Mouse (Mus musculus): ENCODE measurements around the gene Nphp1.

The Nphp1 gene

GRCm38 (mm10) chr2:127748316-127748715 is 40.4 kb downstream of the Nphp1 start:
- DNase-seq (ENCODE audit: low spot score) = no peak

GRCm38 (mm10) chr2:127742637-127743036 is 46.1 kb downstream of the Nphp1 start:
- no peak for DNase-seq (ENCODE audit: low spot score)

DNA sequence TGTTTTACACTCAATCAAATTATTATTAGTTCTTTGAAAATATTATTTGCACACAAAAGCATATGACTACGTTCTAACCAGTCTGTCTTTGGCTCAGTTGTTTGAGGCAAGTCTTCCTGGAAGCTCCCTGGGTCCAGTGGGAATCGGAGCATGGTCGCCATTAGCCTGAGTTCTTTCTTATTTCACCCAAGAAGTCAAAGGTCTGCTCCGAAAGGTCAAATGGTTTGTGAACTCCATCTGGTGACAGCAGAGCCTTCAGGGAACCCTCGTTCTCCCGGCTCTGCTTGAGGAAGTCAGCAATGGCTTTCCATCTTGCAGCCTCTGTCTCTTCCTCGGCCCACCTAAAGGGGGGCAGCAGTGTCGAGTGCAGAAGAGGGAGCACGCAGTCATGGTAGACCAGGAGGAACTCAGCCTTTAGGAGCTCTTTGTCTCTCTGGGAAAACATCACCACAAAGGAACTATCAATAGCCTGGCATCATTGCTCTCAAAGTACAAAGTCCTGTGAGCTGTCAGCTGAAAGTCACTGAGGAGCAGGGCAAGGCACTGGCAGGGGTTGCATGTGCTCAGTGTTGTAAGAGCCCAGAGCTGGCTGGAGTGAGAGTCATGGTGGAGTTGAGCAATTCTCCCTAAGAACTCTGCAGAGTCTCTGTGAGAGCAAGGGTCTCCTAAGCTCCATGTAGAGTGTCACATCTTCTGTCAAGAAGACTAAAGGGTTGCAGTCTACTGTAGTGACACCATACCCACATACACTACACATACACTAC is 47.8 kb downstream of the Nphp1 start:
- DNase-seq (ENCODE audit: low spot score) = no peak

DNA sequence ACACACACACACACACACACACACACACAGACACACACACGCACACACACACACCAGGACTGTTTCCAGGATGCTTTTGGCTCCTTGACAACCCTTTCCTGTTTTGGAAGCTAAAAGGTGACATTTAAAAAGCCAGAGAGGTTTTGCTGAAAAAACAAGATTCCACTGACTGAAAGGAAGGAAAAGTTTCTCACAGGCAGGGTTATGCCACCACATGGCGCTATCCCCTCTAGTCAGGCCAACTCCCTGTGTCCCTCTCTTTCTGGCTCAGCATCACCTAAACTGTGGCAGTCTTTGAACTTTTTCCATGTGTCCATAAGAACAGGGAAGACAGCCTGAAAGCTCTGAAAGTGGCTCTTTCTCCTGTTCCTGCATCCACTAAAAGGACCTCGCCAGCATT is 50.8 kb downstream of the Nphp1 start:
- DNase-seq (ENCODE audit: low spot score) = no peak

- DNase-seq (ENCODE audit: low spot score) = no peak
These were observed 52.0 kb downstream of the Nphp1 start for GRCm38 (mm10) chr2:127736631-127737209.

GRCm38 (mm10) chr2:127735512-127736145 is 53.1 kb downstream of the Nphp1 start:
- no peak for DNase-seq (ENCODE audit: low spot score)

GRCm38 (mm10) chr2:127734889-127735288 is 53.8 kb downstream of the Nphp1 start:
- DNase-seq (ENCODE audit: low spot score) = no peak

DNA sequence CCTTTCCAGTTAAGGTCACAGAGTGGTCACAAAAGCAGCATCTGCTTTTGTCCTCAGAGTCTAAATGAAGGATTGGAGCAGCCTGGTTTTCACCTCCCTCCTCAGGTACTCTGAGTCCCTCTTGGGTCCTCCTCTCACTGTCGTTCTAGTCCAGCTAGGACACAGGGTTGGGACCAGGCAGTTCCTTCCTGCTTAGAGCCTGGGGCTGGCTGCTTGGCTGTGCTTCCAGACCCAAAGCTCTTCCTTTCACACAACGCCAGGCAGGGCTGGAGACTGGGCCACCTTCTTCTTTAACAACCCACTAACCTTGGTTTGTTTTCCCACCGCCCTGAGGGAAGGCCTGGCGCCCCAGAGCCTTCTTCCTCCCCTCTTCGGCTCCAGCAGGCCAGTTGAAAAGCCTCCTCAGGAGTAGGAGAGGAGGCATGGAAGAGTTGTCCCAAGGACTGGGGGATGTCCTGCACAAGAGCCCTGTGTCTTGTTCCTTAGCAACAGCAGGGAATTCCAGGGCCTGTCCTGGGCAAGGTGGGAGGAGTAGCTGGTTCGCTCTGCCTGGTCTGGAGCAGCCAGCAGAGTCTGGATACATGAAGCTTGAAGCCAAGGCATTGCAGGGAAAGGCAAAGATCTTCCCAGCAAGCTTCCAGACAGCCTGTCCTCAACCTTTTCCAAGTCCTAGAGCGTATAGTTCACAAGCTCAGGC is 58.2 kb downstream of the Nphp1 start:
- DNase-seq (ENCODE audit: low spot score) = no peak

- DNase-seq (ENCODE audit: low spot score) = no peak
These were observed 59.0 kb downstream of the Nphp1 start, which contains the start of gene Mall for GRCm38 (mm10) chr2:127729671-127730070. Gene Mall (minus strand): TSS chr2:127729932.

DNA sequence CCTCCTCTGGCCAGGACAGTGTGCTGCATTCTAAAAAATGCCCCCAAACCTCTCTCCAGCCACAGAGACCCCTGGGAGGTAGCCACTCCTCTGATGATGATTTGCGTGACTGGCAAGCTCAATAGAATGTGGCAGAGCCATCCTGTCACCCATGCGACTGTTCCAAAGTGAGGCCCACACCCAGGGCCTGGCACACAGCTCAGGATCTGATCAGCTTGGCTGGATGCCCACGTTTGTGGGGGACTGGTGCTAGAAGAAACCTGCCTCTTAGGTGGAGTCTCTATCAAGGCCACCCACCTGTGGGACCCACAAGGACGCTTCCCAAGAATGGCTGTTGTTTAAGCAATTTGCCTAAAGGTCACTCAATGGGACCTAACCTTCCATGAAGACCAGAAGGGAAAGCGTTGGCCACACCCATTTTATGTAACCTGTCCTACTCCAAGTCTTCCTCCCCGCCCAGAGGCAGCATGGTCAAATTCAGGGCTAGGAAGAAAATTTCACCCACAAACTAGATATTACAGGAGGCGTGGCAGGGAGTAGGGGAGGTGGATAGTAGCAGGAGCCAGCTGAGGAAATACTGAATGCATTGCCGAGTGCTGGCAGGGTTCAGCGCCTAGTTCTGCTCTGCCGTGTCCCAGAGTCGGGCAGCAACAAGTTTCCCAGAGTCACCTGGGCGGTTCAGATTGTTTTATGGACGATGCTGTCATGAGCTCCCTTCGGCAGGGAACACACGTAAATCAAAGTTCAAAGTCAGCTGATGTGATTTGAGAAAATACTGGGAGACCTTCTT is 59.8 kb downstream of the Nphp1 start:
- DNase-seq (ENCODE audit: low spot score) = no peak

DNA sequence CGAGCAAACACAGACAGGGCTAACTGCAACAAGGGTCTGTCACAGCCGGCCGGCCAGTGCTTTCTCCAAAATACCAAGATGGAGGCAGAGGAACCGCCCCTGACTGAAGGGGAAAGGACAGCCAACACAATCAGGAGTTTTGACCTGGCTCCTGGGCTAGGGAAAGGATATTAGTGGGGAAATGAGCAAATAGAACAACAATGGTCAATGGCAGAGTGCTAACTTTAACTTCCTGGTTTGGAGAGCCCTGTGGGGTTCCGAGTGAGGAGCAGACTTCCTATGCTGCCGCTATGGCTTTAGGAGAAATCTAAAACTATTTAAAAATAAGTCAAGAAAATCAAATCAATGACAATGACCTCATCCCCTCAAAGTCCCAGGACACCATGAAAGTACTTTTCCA is 60.6 kb downstream of the Nphp1 start:
- DNase-seq (ENCODE audit: low spot score) = no peak

DNA sequence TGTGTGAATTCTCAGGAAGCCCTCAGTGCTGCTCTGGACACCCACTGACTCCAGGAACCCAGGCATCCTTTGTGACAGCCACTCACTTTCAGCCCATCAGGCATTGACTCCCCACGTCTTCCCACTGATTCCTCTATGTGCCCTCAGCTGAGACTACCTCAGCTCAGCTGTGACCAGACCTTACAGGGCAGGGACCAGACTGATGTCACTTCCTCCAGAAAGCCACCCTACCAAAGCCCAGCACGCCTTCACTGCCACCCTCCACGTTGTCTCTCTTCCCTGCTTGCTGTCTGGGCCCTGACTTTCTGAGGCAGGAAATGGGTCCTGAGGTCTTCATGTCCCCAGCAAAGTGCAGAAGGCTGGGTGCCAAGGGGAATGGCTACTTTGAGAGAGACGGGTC is 65.5 kb downstream of the Nphp1 start:
- DNase-seq (ENCODE audit: low spot score) = no peak

- DNase-seq (ENCODE audit: low spot score) = no peak
These were observed 66.4 kb downstream of the Nphp1 start for GRCm38 (mm10) chr2:127722176-127722892.

GRCm38 (mm10) chr2:127718839-127719468 is 69.7 kb downstream of the Nphp1 start:
- no peak for DNase-seq (ENCODE audit: low spot score)

- DNase-seq (ENCODE audit: low spot score) = no peak
These were observed 74.0 kb downstream of the Nphp1 start for GRCm38 (mm10) chr2:127714726-127715125.

- DNase-seq (ENCODE audit: low spot score) = no peak
These were observed 79.9 kb downstream of the Nphp1 start for GRCm38 (mm10) chr2:127708792-127709191.

DNA sequence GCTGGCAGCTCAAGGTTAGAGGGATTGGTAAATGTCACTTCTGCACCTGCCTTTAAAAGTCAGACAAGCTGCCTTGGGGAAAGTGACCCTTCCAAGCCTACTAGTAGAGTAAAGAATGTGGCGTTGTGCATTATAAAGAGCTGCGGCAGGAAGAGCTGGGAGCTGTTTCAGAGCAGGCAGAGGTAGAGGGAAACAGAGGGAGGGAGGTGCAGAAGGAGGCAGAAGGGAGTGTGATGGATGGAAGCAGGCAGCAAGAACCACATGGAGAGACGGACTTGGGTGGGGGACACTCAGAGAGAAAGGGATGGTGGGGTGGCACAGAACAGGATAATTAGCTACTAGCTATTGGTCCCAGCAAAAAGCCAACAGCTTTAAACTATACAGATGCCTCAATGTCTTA is 80.6 kb downstream of the Nphp1 start:
- DNase-seq (ENCODE audit: low spot score) = no peak

DNA sequence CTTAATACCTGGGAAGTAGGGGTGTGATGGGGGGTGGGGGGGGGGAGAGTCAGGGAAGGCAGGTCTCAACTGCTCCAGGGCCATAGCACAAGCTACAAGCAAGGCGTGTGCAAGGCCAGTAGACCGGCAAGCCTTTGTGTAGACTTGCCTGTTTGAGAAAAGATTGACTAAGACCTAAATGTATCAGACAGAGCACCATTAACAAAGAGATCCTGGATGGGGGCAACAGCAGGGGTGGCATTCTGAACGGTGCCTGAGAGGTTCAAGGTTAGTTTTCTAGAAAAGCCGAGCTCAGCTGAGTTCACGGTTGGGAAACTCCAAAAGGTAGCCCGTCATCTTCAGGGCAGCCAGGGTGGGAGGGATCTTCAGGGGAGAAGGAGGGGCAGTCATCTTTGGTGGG is 83.4 kb downstream of the Nphp1 start:
- no peak for DNase-seq (ENCODE audit: low spot score)
